Comparison of ENCODE assay signal across 30 mouse cellular contexts in the genomic region with DNA sequence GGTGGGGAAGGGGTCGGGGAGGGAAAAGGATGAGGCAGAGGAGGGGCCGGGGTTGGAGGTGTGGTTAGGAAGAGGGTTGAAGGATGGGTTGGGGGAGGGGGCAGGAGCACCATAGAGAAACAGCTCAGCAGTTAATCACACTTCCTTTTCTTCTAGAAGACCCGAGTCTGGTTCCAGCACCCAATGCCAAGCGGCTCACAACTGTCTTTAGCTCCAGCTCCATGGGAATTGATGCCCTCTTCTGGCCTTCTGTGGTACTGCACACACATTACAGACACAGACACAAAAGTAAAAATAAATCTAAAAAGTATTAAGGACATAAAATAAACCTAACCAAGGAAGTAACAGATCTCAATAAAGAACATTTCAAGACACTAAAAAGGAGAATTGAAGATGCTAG.
DNase-seq lines count a peak whose midpoint lies in the region; ATAC-seq and TF ChIP-seq lines count a peak whose summit lies in the region.
"Had no signal": no experiment of that assay in that cellular context is flagged by ENCODE, and none has a peak within 500 bp of the region (broad histone marks: within the 10 kb centered on the region; RNA-seq: fewer than 3 reads in every experiment).

No protein-coding gene starts in this region.

- no peak overlapping the region for H3K27ac ChIP-seq in lung, postnatal 0 days (ENCODE audit: low read length)
- no peak overlapping the region for H3K27ac ChIP-seq in ES-E14 (ENCODE audit: insufficient read depth, low read depth, low read length, poor library complexity, severe bottlenecking)
- H3K27ac ChIP-seq in heart, embryonic 10.5 days = no peak overlapping the region
- H3K27ac ChIP-seq: embryonic facial prominence, embryonic 12.5 days; forebrain, embryonic 15.5 days; hindbrain, embryonic 12.5 days; kidney, embryonic 15.5 days; limb, embryonic 10.5 days; limb, embryonic 15.5 days; liver, embryonic 15.5 days; macrophage; midbrain, embryonic 13.5 days; neural tube, embryonic 13.5 days; stomach, embryonic 15.5 days had no signal

- TF ChIP-seq CTCF in lung, postnatal 0 days (IDR thresholded peaks at IDR 0.05) = peak; percentile 22; the same call in 1 of the 2 replicates
- peak; percentile 17; the same call in 1 of the 2 replicates for TF ChIP-seq CTCF in brain, embryonic 14.5 days (IDR thresholded peaks at IDR 0.05; ENCODE audit: borderline replicate concordance, extremely low read depth, insufficient read depth, insufficient read length)

- no peak overlapping the region for H3K4me3 ChIP-seq in lung, postnatal 0 days (ENCODE audit: low read depth, low read length)
- H3K4me3 ChIP-seq in ES-E14 (ENCODE audit: insufficient read depth in 1 of 2, low read depth in 1 of 2, low read length in 2 of 2, poor library complexity in 1 of 2, severe bottlenecking in 1 of 2) = no peak overlapping the region
- no peak overlapping the region for H3K4me3 ChIP-seq in heart, embryonic 10.5 days
- H3K4me3 ChIP-seq: embryonic facial prominence, embryonic 12.5 days; forebrain, embryonic 15.5 days; hindbrain, embryonic 12.5 days; kidney, embryonic 15.5 days; limb, embryonic 10.5 days; limb, embryonic 15.5 days; liver, embryonic 15.5 days; midbrain, embryonic 13.5 days; neural tube, embryonic 13.5 days; stomach, embryonic 15.5 days had no signal

- H3K9ac ChIP-seq in lung, postnatal 0 days (replicated peaks; ENCODE audit: low read depth) = no peak overlapping the region
- H3K9ac ChIP-seq in ES-E14 (ENCODE audit: insufficient read depth, low read depth, low read length, poor library complexity, severe bottlenecking) = no peak overlapping the region
- H3K9ac ChIP-seq: embryonic facial prominence, embryonic 12.5 days; forebrain, embryonic 15.5 days; hindbrain, embryonic 12.5 days; kidney, embryonic 15.5 days; limb, embryonic 15.5 days; liver, embryonic 15.5 days; midbrain, embryonic 13.5 days; neural tube, embryonic 13.5 days; stomach, embryonic 15.5 days had no signal

- TF ChIP-seq EP300 in lung, postnatal 0 days (IDR thresholded peaks at IDR 0.05) = no peak

- H3K4me1 ChIP-seq in lung, postnatal 0 days (ENCODE audit: insufficient read depth, low read depth, low read length) = no peaks in the 10 kb centered on the region
- H3K4me1 ChIP-seq in ES-E14 (ENCODE audit: control insufficient read depth in 2 of 2, insufficient read depth in 2 of 2, low read length in 2 of 2, poor library complexity in 1 of 2) = no peaks in the 10 kb centered on the region
- H3K4me1 ChIP-seq in heart, embryonic 10.5 days = no peaks in the 10 kb centered on the region
- H3K4me1 ChIP-seq: forebrain, embryonic 15.5 days; hindbrain, embryonic 12.5 days; kidney, embryonic 15.5 days; liver, embryonic 15.5 days; midbrain, embryonic 13.5 days; neural tube, embryonic 13.5 days; stomach, embryonic 15.5 days had no signal

- no peak overlapping the region for H3K4me2 ChIP-seq in lung, postnatal 0 days (replicated peaks; ENCODE audit: low read depth, low read length)
- H3K4me2 ChIP-seq: embryonic facial prominence, embryonic 12.5 days; forebrain, embryonic 15.5 days; heart, embryonic 11.5 days; hindbrain, embryonic 12.5 days; kidney, embryonic 15.5 days; limb, embryonic 15.5 days; liver, embryonic 15.5 days; midbrain, embryonic 13.5 days; neural tube, embryonic 13.5 days; stomach, embryonic 15.5 days had no signal

- 57% methylated on average over 4 of the region's 4 CpGs for whole genome bisulfite sequencing in lung, postnatal 0 days
- 79% methylated on average over 4 of the region's 4 CpGs for WGBS in heart, embryonic 10.5 days

- no peak for DNase-seq in lung, postnatal 0 days (ENCODE audit: low spot score)
- DNase-seq in lung, postnatal 10 days = no peak
- DNase-seq in ES-E14 (ENCODE audit: low read depth, low spot score) = peak; percentile 46
- DNase-seq in brain, embryonic 14.5 days (ENCODE audit: low read depth) = no peak
- no peak for DNase-seq in left cerebral cortex, adult 9 months (ENCODE audit: low spot score in 2 of 2)
- DNase-seq in heart, embryonic 10.5 days (ENCODE audit: low spot score) = no peak
- DNase-seq: adrenal gland, postnatal 10 days; B cell, adult 2 months; cerebellum, adult 11 months; cerebellum, adult 9-11 months; embryo, embryonic 11 days; gastrocnemius, postnatal 25 days; heart, adult 11 months; heart, postnatal 36 days; kidney, adult 18-20 months; kidney, postnatal 36 days; layer of hippocampus, postnatal 36 days; right cerebral cortex, postnatal 14 days had no signal

- no peaks in the 10 kb centered on the region for H3K27me3 ChIP-seq in lung, postnatal 0 days (replicated peaks; ENCODE audit: insufficient read depth, low read length)
- 0 out of 2 replicates have a peak, but pooled peaks cover 10% of the 10 kb centered on the region for H3K27me3 ChIP-seq in heart, embryonic 10.5 days (ENCODE audit: insufficient read depth, poor library complexity, severe bottlenecking)
- H3K27me3 ChIP-seq: forebrain, embryonic 15.5 days; hindbrain, embryonic 12.5 days; limb, embryonic 15.5 days; midbrain, embryonic 13.5 days; stomach, embryonic 15.5 days had no signal

- ATAC-seq in lung, postnatal 0 days = no peak
- ATAC-seq: forebrain, embryonic 15.5 days; midbrain, embryonic 13.5 days had no signal

- H3K36me3 ChIP-seq in lung, postnatal 0 days (ENCODE audit: insufficient read depth, low read length) = no peaks in the 10 kb centered on the region
- no peaks in the 10 kb centered on the region for H3K36me3 ChIP-seq in ES-E14 (ENCODE audit: control insufficient read depth, insufficient read depth, low read length, poor library complexity, severe bottlenecking)
- no peaks in the 10 kb centered on the region for H3K36me3 ChIP-seq in heart, embryonic 10.5 days
- H3K36me3 ChIP-seq: embryonic facial prominence, embryonic 12.5 days; forebrain, embryonic 15.5 days; hindbrain, embryonic 12.5 days; kidney, embryonic 15.5 days; limb, embryonic 10.5 days; limb, embryonic 15.5 days; liver, embryonic 15.5 days; midbrain, embryonic 13.5 days; neural tube, embryonic 13.5 days; stomach, embryonic 15.5 days had no signal

- no peaks in the 10 kb centered on the region for H3K9me3 ChIP-seq in lung, postnatal 0 days (ENCODE audit: low read length)
- no peaks in the 10 kb centered on the region for H3K9me3 ChIP-seq in ES-E14 (ENCODE audit: control insufficient read depth, insufficient read depth, low read depth, low read length)
- H3K9me3 ChIP-seq in heart, embryonic 10.5 days = no peaks in the 10 kb centered on the region
- H3K9me3 ChIP-seq: embryonic facial prominence, embryonic 12.5 days; forebrain, embryonic 15.5 days; hindbrain, embryonic 12.5 days; kidney, embryonic 15.5 days; limb, embryonic 10.5 days; limb, embryonic 15.5 days; liver, embryonic 15.5 days; midbrain, embryonic 13.5 days; neural tube, embryonic 13.5 days; stomach, embryonic 15.5 days had no signal

- in situ Hi-C loops in ES-E14 (cut with MboI; ENCODE audit: low sequenced_read_pairs in 2 of 2, unreplicated experiment in 2 of 2) = no loop called here

- no peak for TF ChIP-seq POLR2A in brain, embryonic 14.5 days (IDR thresholded peaks at IDR 0.05; ENCODE audit: borderline replicate concordance, extremely low read depth, insufficient read depth, insufficient read length, poor library complexity, severe bottlenecking)

TF ChIP-seq in ES-E14, 5 proteins besides CTCF, POLR2A, EP300 and RAD21:
- TF ChIP-seq ZNF384 (IDR thresholded peaks at IDR 0.05; ENCODE audit: low read depth, low read length) (no peak), CHD2 (IDR thresholded peaks at IDR 0.05; ENCODE audit: low read depth, low read length) (no peak), ZC3H11A (IDR thresholded peaks at IDR 0.05; ENCODE audit: borderline replicate concordance, low read depth, low read length) (no peak), MAFK (IDR thresholded peaks at IDR 0.05; ENCODE audit: insufficient read depth, low read depth, low read length) (no peak), HCFC1 (IDR thresholded peaks at IDR 0.05; ENCODE audit: borderline replicate concordance, insufficient read depth, low read length) (no peak)
